Mouse (Mus musculus): ENCODE data around the gene Slc24a3. TPM values are rescaled to one million over a fixed set of nuclear protein-coding genes. Genes with fewer than 3 reads are reported as not detected.

Gene Slc24a3
- polyA plus RNA-seq, 1 experiment from 2014 or later: 2.1 TPM

- Histone ChIP-seq H3K4me2 (replicated peaks) (no peak overlapping the region), H3K9me3 (no peaks in the 10 kb centered on the region), H3K27me3 (no peaks in the 10 kb centered on the region), H3K4me1 (no peaks in the 10 kb centered on the region), H3K4me3 (no peak overlapping the region), H3K36me3 (no peaks in the 10 kb centered on the region), H3K27ac (no peak overlapping the region), H3K9ac (no peak overlapping the region)
- ATAC-seq (ENCODE audit: insufficient number of reproducible peaks, insufficient read depth, low FRiP score, low TSS enrichment): no peak
- WGBS: 80% methylated on average over 2 of the region's 2 CpGs
Measured at GRCm38 (mm10) chr2:145566904-145567303, 399.4 kb downstream of the Slc24a3 start.

GRCm38 (mm10) chr2:145571943-145572342 is 404.4 kb downstream of the Slc24a3 start:
- H3K4me2 ChIP-seq (replicated peaks): no peak overlapping the region
- H3K9me3 ChIP-seq: no peaks in the 10 kb centered on the region
- ATAC-seq (ENCODE audit: insufficient number of reproducible peaks, insufficient read depth, low FRiP score, low TSS enrichment): no peak
- 70% methylated on average over 3 of the region's 3 CpGs for WGBS
- no peaks in the 10 kb centered on the region for H3K27me3 ChIP-seq
- H3K36me3 ChIP-seq: no peaks in the 10 kb centered on the region
- no peak overlapping the region for H3K9ac ChIP-seq
- H3K27ac ChIP-seq: no peak overlapping the region
- H3K4me1 ChIP-seq: no peaks in the 10 kb centered on the region
- H3K4me3 ChIP-seq: no peak overlapping the region

- H3K27me3 ChIP-seq: no peaks in the 10 kb centered on the region
- no peak overlapping the region for H3K9ac ChIP-seq
- H3K4me1 ChIP-seq: no peaks in the 10 kb centered on the region
- ATAC-seq (ENCODE audit: insufficient number of reproducible peaks, insufficient read depth, low FRiP score, low TSS enrichment): no peak
- H3K27ac ChIP-seq: no peak overlapping the region
- H3K4me2 ChIP-seq (replicated peaks): no peak overlapping the region
- 80% methylated on average over 4 of the region's 4 CpGs for WGBS
- H3K36me3 ChIP-seq: no peaks in the 10 kb centered on the region
- no peaks in the 10 kb centered on the region for H3K9me3 ChIP-seq
- H3K4me3 ChIP-seq: no peak overlapping the region
Measured at GRCm38 (mm10) chr2:145574148-145574547, 406.6 kb downstream of the Slc24a3 start.

GRCm38 (mm10) chr2:145583103-145583502 is 415.5 kb downstream of the Slc24a3 start:
- Histone ChIP-seq H3K27ac (no peak overlapping the region), H3K4me1 (0 out of 2 replicates have a peak, but pooled peaks cover 4% of the 10 kb centered on the region), H3K36me3 (no peaks in the 10 kb centered on the region), H3K9me3 (no peaks in the 10 kb centered on the region), H3K27me3 (no peaks in the 10 kb centered on the region), H3K4me3 (no peak overlapping the region), H3K9ac (no peak overlapping the region), H3K4me2 (replicated peaks) (no peak overlapping the region)
- no peak for ATAC-seq (ENCODE audit: insufficient number of reproducible peaks, insufficient read depth, low FRiP score, low TSS enrichment)
- WGBS: 55% methylated on average over 3 of the region's 3 CpGs

- no peak for ATAC-seq (ENCODE audit: insufficient number of reproducible peaks, insufficient read depth, low FRiP score, low TSS enrichment)
- WGBS: 77% methylated on average over 3 of the region's 3 CpGs
- Histone ChIP-seq H3K9me3 (no peaks in the 10 kb centered on the region), H3K4me1 (0 out of 2 replicates have a peak, but pooled peaks cover 4% of the 10 kb centered on the region), H3K36me3 (no peaks in the 10 kb centered on the region), H3K4me2 (replicated peaks) (no peak overlapping the region), H3K27me3 (no peaks in the 10 kb centered on the region), H3K4me3 (no peak overlapping the region), H3K9ac (no peak overlapping the region), H3K27ac (no peak overlapping the region)
Measured at GRCm38 (mm10) chr2:145585437-145585836, 417.9 kb downstream of the Slc24a3 start.

- Histone ChIP-seq H3K27ac (no peak overlapping the region), H3K36me3 (no peaks in the 10 kb centered on the region), H3K4me2 (replicated peaks) (no peak overlapping the region), H3K27me3 (no peaks in the 10 kb centered on the region), H3K4me3 (no peak overlapping the region), H3K9ac (no peak overlapping the region), H3K4me1 (0 out of 2 replicates have a peak, but pooled peaks cover 4% of the 10 kb centered on the region), H3K9me3 (no peaks in the 10 kb centered on the region)
- ATAC-seq (ENCODE audit: insufficient number of reproducible peaks, insufficient read depth, low FRiP score, low TSS enrichment): 0 out of 2 replicates have a peak, but pooled peaks have one; percentile 52
- 64% methylated on average over 8 of the region's 8 CpGs for WGBS
Measured at GRCm38 (mm10) chr2:145588009-145588737, 420.6 kb downstream of the Slc24a3 start.

- 83% methylated on average over 8 of the region's 8 CpGs for WGBS
- H3K27me3 ChIP-seq: no peaks in the 10 kb centered on the region
- no peak for ATAC-seq (ENCODE audit: insufficient number of reproducible peaks, insufficient read depth, low FRiP score, low TSS enrichment)
Measured at GRCm38 (mm10) chr2:145591881-145592280, 424.3 kb downstream of the Slc24a3 start.

GRCm38 (mm10) chr2:145593649-145594347 is 426.2 kb downstream of the Slc24a3 start:
- Histone ChIP-seq H3K9ac (no peak overlapping the region), H3K27me3 (no peaks in the 10 kb centered on the region), H3K4me1 (no peaks in the 10 kb centered on the region), H3K9me3 (no peaks in the 10 kb centered on the region), H3K4me3 (no peak overlapping the region), H3K27ac (no peak overlapping the region), H3K36me3 (no peaks in the 10 kb centered on the region), H3K4me2 (replicated peaks) (no peak overlapping the region)
- 72% methylated on average over 3 of the region's 3 CpGs for WGBS
- ATAC-seq (ENCODE audit: insufficient number of reproducible peaks, insufficient read depth, low FRiP score, low TSS enrichment): no peak

More at GRCm38 (mm10) chr2:145591881-145592280, 424.3 kb downstream of the Slc24a3 start:
- Histone ChIP-seq H3K27ac (no peak overlapping the region), H3K4me2 (replicated peaks) (no peak overlapping the region), H3K4me3 (no peak overlapping the region), H3K36me3 (no peaks in the 10 kb centered on the region), H3K9ac (no peak overlapping the region), H3K4me1 (no peaks in the 10 kb centered on the region), H3K9me3 (no peaks in the 10 kb centered on the region)

GRCm38 (mm10) chr2:145597866-145598265 is 430.3 kb downstream of the Slc24a3 start:
- H3K27ac ChIP-seq: no peak overlapping the region
- no peaks in the 10 kb centered on the region for H3K4me1 ChIP-seq
- no peak for ATAC-seq (ENCODE audit: insufficient number of reproducible peaks, insufficient read depth, low FRiP score, low TSS enrichment)
- no peaks in the 10 kb centered on the region for H3K36me3 ChIP-seq
- H3K9ac ChIP-seq: no peak overlapping the region
- no peaks in the 10 kb centered on the region for H3K27me3 ChIP-seq
- no peak overlapping the region for H3K4me2 ChIP-seq (replicated peaks)
- H3K9me3 ChIP-seq: no peaks in the 10 kb centered on the region
- no peak overlapping the region for H3K4me3 ChIP-seq
- 81% methylated on average over 5 of the region's 5 CpGs for WGBS

- Histone ChIP-seq H3K27me3 (no peaks in the 10 kb centered on the region), H3K4me3 (no peak overlapping the region)
- 73% methylated on average over 5 of the region's 5 CpGs for WGBS
Measured at GRCm38 (mm10) chr2:145607844-145608243, 440.3 kb downstream of the Slc24a3 start.

GRCm38 (mm10) chr2:145610796-145611705 is 443.5 kb downstream of the Slc24a3 start:
- H3K9ac ChIP-seq: no peak overlapping the region
- H3K27me3 ChIP-seq: no peaks in the 10 kb centered on the region
- H3K4me3 ChIP-seq: no peak overlapping the region
- H3K4me2 ChIP-seq (replicated peaks): no peak overlapping the region
- no peaks in the 10 kb centered on the region for H3K4me1 ChIP-seq
- no peaks in the 10 kb centered on the region for H3K9me3 ChIP-seq
- ATAC-seq (ENCODE audit: insufficient number of reproducible peaks, insufficient read depth, low FRiP score, low TSS enrichment): no peak
- 41% methylated on average over 15 of the region's 15 CpGs for WGBS
- H3K27ac ChIP-seq: no peak overlapping the region
- no peaks in the 10 kb centered on the region for H3K36me3 ChIP-seq

More at GRCm38 (mm10) chr2:145607844-145608243, 440.3 kb downstream of the Slc24a3 start:
- Histone ChIP-seq H3K4me1 (no peaks in the 10 kb centered on the region), H3K4me2 (replicated peaks) (no peak overlapping the region), H3K27ac (no peak overlapping the region), H3K9me3 (no peaks in the 10 kb centered on the region), H3K9ac (no peak overlapping the region), H3K36me3 (no peaks in the 10 kb centered on the region)
- ATAC-seq (ENCODE audit: insufficient number of reproducible peaks, insufficient read depth, low FRiP score, low TSS enrichment): no peak
